Mouse (Mus musculus): ENCODE measurements around the gene Ccdc138.
A peak's percentile ranks its signal among the peaks of the same experiment; 100 is the strongest.
"Not testable (repeated sequence)": the region's sequence is repeated elsewhere in the genome, so short reads cannot be mapped to it uniquely, and the experiment has no call there.

Ccdc138 gene

GRCm38 (mm10) chr10:58497320-58498284 lies at the start of gene Ccdc138:
Ccdc138 (plus strand) TSS chr10:58497948.
- DNase-seq = peak; percentile 93

GRCm38 (mm10) chr10:58451575-58451974 lies 46.2 kb upstream of the Ccdc138 start:
- DNase-seq = no peak

GRCm38 (mm10) chr10:58452185-58452584 lies 45.6 kb upstream of the Ccdc138 start:
- DNase-seq = no peak

GRCm38 (mm10) chr10:58459896-58460295 lies 37.9 kb upstream of the Ccdc138 start:
- DNase-seq = no peak

- DNase-seq = no peak
These were observed 20.5 kb upstream of the Ccdc138 start for GRCm38 (mm10) chr10:58477086-58477755.

- no peak for DNase-seq
These were observed 19.6 kb upstream of the Ccdc138 start for GRCm38 (mm10) chr10:58478071-58478578.

- no peak for DNase-seq
These were observed 17.7 kb upstream of the Ccdc138 start for GRCm38 (mm10) chr10:58479954-58480490.

GRCm38 (mm10) chr10:58491031-58491430 lies 6.7 kb upstream of the Ccdc138 start:
- DNase-seq = no peak

GRCm38 (mm10) chr10:58495637-58496036 lies 2.1 kb upstream of the Ccdc138 start:
- DNase-seq = no peak

GRCm38 (mm10) chr10:58496732-58497131 lies 1.0 kb upstream of the Ccdc138 start:
- no peak for DNase-seq

GRCm38 (mm10) chr10:58498516-58498915 lies 768 bp downstream of the Ccdc138 start:
- DNase-seq = no peak

- DNase-seq = no peak
These were observed 31.6 kb downstream of the Ccdc138 start for GRCm38 (mm10) chr10:58529358-58529757.

GRCm38 (mm10) chr10:58530896-58531790 lies 33.4 kb downstream of the Ccdc138 start:
- DNase-seq = no peak

GRCm38 (mm10) chr10:58532177-58532576 lies 34.4 kb downstream of the Ccdc138 start:
- no peak for DNase-seq

GRCm38 (mm10) chr10:58536276-58536675 lies 38.5 kb downstream of the Ccdc138 start:
- DNase-seq = not testable (repeated sequence)

- no peak for DNase-seq
These were observed 42.9 kb downstream of the Ccdc138 start for GRCm38 (mm10) chr10:58540613-58541012.

- DNase-seq = no peak
These were observed 51.0 kb downstream of the Ccdc138 start for GRCm38 (mm10) chr10:58548739-58549138.

GRCm38 (mm10) chr10:58554693-58555387 lies 57.1 kb downstream of the Ccdc138 start:
- DNase-seq = no peak

- DNase-seq = peak; percentile 40
These were observed 61.4 kb downstream of the Ccdc138 start for GRCm38 (mm10) chr10:58559098-58559497.

GRCm38 (mm10) chr10:58559901-58560300 lies 62.2 kb downstream of the Ccdc138 start:
- peak; percentile 81 for DNase-seq

- DNase-seq = no peak
These were observed 62.8 kb downstream of the Ccdc138 start for GRCm38 (mm10) chr10:58560521-58560920.
